ENCODE assay signal across 7 mouse cellular contexts in the genomic region with DNA sequence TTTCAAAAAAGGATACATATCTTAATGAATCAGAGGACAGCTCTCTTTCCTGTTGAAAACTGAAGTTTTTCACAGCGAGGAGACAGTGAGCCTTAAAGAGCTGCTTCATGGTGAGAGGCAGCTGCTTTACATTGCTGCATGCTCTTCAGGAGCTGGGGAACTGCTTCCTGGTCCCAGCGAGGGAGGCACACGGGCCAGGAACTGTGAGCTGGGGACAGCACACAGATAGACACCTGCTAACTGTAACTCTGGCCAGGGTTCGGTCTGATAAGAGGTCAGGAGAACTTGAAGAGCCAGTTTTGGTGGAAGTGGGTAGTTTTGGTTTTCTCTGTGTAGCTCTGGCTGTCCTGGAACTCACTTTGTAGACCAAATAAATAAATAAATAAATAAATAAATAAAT. TPM values are rescaled to one million over a fixed set of nuclear protein-coding genes. Genes with fewer than 3 reads are reported as not detected.
DNase-seq lines count a peak whose midpoint lies in the region; ATAC-seq and TF ChIP-seq lines count a peak whose summit lies in the region.
"Not testable (repeated sequence)": the region's sequence is repeated elsewhere in the genome, so short reads cannot be mapped to it uniquely, and the experiment has no call there.

No protein-coding gene starts in this region.

- not testable (repeated sequence) for H3K36me3 ChIP-seq in intestine, embryonic 16.5 days (ENCODE audit: control insufficient read depth, insufficient read depth, low read length); liver, embryonic 12.5 days; liver, embryonic 16.5 days (ENCODE audit: control insufficient read depth, insufficient read depth); stomach, postnatal 0 days (ENCODE audit: control insufficient read depth, insufficient read depth, low read length)

- TF ChIP-seq CTCF in bone marrow, adult 2 months (IDR thresholded peaks at IDR 0.05; ENCODE audit: control insufficient read depth, insufficient read depth, low read length); stomach, postnatal 0 days (IDR thresholded peaks at IDR 0.05; ENCODE audit: low read depth): not testable (repeated sequence)

- H3K27ac ChIP-seq in bone marrow, adult 2 months (ENCODE audit: control insufficient read depth, insufficient read depth, low read depth, low read length, poor library complexity): peak overlapping the region; percentile 65; the same call in 1 of the 2 replicates
- not testable (repeated sequence) for H3K27ac ChIP-seq in intestine, embryonic 16.5 days (ENCODE audit: low read length); liver, embryonic 12.5 days; liver, embryonic 16.5 days (ENCODE audit: low read length); stomach, postnatal 0 days (replicated peaks)

- not testable (repeated sequence) for TF ChIP-seq POLR2A in bone marrow, adult 2 months (IDR thresholded peaks at IDR 0.05; ENCODE audit: borderline replicate concordance, control insufficient read depth, low read depth, low read length)

- not testable (repeated sequence) for H3K4me2 ChIP-seq in intestine, embryonic 16.5 days (ENCODE audit: low read depth, low read length); liver, embryonic 16.5 days (ENCODE audit: low read depth, low read length); stomach, postnatal 0 days (replicated peaks; ENCODE audit: low read depth)
- H3K4me2 ChIP-seq in liver, embryonic 12.5 days: 0 out of 2 replicates have a peak overlapping the region, but pooled peaks have one; percentile 23

- H3K9me3 ChIP-seq in intestine, embryonic 16.5 days (ENCODE audit: control insufficient read depth, low read length); liver, embryonic 12.5 days (replicated peaks); liver, embryonic 16.5 days (replicated peaks; ENCODE audit: control insufficient read depth, low read length); stomach, postnatal 0 days (ENCODE audit: control insufficient read depth, low read length): not testable (repeated sequence)

- not testable (repeated sequence) for TF ChIP-seq EP300 in stomach, postnatal 0 days (optimal IDR thresholded peaks at IDR 0.05)

- ATAC-seq in erythroblast, adult 5-6 weeks (replicated peaks; ENCODE audit: low FRiP score, poor library complexity, severe bottlenecking): peak; percentile 96
- ATAC-seq in intestine, embryonic 16.5 days: peak; percentile 88
- peak; percentile 97 for ATAC-seq in liver, embryonic 12.5 days
- peak; percentile 96 for ATAC-seq in liver, embryonic 16.5 days (ENCODE audit: low read depth)
- ATAC-seq in megakaryocyte-erythroid progenitor cell, adult 5-6 weeks (replicated peaks; ENCODE audit: low FRiP score, low TSS enrichment, poor library complexity, severe bottlenecking): peak; percentile 99
- 0 out of 2 replicates have a peak, but pooled peaks have one; percentile 40 for ATAC-seq in stomach, postnatal 0 days (ENCODE audit: low FRiP score, low TSS enrichment)

- H3K4me3 ChIP-seq in bone marrow, adult 2 months (replicated peaks; ENCODE audit: control insufficient read depth, low read depth, low read length); intestine, embryonic 16.5 days (ENCODE audit: low read length); liver, embryonic 12.5 days; liver, embryonic 16.5 days (ENCODE audit: low read depth, low read length); stomach, postnatal 0 days (ENCODE audit: low read depth, low read length): not testable (repeated sequence)

- not testable (repeated sequence) for H3K9ac ChIP-seq in intestine, embryonic 16.5 days (ENCODE audit: low read depth, low read length); liver, embryonic 16.5 days (ENCODE audit: low read depth, low read length); stomach, postnatal 0 days (ENCODE audit: low read length)
- H3K9ac ChIP-seq in liver, embryonic 12.5 days: peak overlapping the region; percentile 12; the same call in 1 of the 2 replicates

- H3K4me1 ChIP-seq in bone marrow, adult 2 months (ENCODE audit: control insufficient read depth, insufficient read depth, low read length); intestine, embryonic 16.5 days (ENCODE audit: control insufficient read depth, insufficient read depth, low read length); liver, embryonic 16.5 days (ENCODE audit: control insufficient read depth, low read depth, low read length); stomach, postnatal 0 days (replicated peaks; ENCODE audit: control insufficient read depth, insufficient read depth): not testable (repeated sequence)
- H3K4me1 ChIP-seq in liver, embryonic 12.5 days: peaks cover 29% of the 10 kb centered on the region

- WGBS in bone marrow, adult 2 months: 52% methylated on average over 4 of the region's 4 CpGs
- 49% methylated on average over 4 of the region's 4 CpGs for WGBS in intestine, embryonic 16.5 days
- WGBS in liver, embryonic 12.5 days (ENCODE audit: insufficient replicate concordance): 21% methylated on average over 4 of the region's 4 CpGs
- WGBS in liver, embryonic 16.5 days (ENCODE audit: insufficient replicate concordance): 12% methylated on average over 4 of the region's 4 CpGs
- 51% methylated on average over 4 of the region's 4 CpGs for WGBS in stomach, postnatal 0 days

- H3K27me3 ChIP-seq in intestine, embryonic 16.5 days (replicated peaks; ENCODE audit: control insufficient read depth, insufficient read depth, low read length); liver, embryonic 12.5 days (replicated peaks); liver, embryonic 16.5 days (ENCODE audit: control insufficient read depth, insufficient read depth, low read depth, low read length); stomach, postnatal 0 days (ENCODE audit: control insufficient read depth, insufficient read depth, low read length): not testable (repeated sequence)

- not testable (repeated sequence) for DNase-seq in stomach, postnatal 0 days (ENCODE audit: low spot score)

RNA-seq across cellular contexts. Expression of a gene that starts 12.7 kb away (rescaled TPM):
- polyA plus RNA-seq in bone marrow, adult 2 months (2011; ENCODE audit: insufficient read depth, insufficient read length, low replicate concordance, missing spikeins): 13.2 and 28.8 TPM in 2 replicates
- 7.9 and 11.7 TPM in 2 replicates for total RNA-seq in erythroblast, adult 5-6 weeks (2015; ENCODE audit: low replicate concordance)
- total RNA-seq in erythroblast, adult 5-6 weeks (2017; ENCODE audit: low replicate concordance): 7.6 and 8.1 TPM in 2 replicates
- polyA plus RNA-seq in intestine, embryonic 16.5 days (2015; fragmentation: Nextera tagmentation; extraction: Ambion mirVana): 1.1 and 1.6 TPM in 2 replicates
- polyA plus RNA-seq in liver, embryonic 12.5 days (2016; fragmentation: Nextera tagmentation; extraction: Ambion mirVana): 15.1 and 16.6 TPM in 2 replicates
- polyA plus RNA-seq in liver, embryonic 16.5 days (2015; fragmentation: Nextera tagmentation; extraction: Ambion mirVana): 9.3 and 10.8 TPM in 2 replicates
- total RNA-seq in megakaryocyte-erythroid progenitor cell, adult 5-6 weeks (2014; fragmentation: Nextera tagmentation): 16.8 and 18.1 TPM in 2 replicates
- 13.3 and 14.6 TPM in 2 replicates for total RNA-seq in megakaryocyte-erythroid progenitor cell, adult 5-6 weeks (2017)
- 3.7 and 5.0 TPM in 2 replicates for polyA plus RNA-seq in stomach, postnatal 0 days (2015; fragmentation: Nextera tagmentation; extraction: Ambion mirVana)

RNA-seq across cellular contexts. Expression of a gene that starts 53.8 kb away (rescaled TPM):
- 10.7 and 15.7 TPM in 2 replicates for polyA plus RNA-seq in bone marrow, adult 2 months (2011; ENCODE audit: insufficient read depth, insufficient read length, low replicate concordance, missing spikeins)
- 3.5 and 4.2 TPM in 2 replicates for total RNA-seq in erythroblast, adult 5-6 weeks (2015; ENCODE audit: low replicate concordance)
- 2.8 and 3.1 TPM in 2 replicates for total RNA-seq in erythroblast, adult 5-6 weeks (2017; ENCODE audit: low replicate concordance)
- 30.8 and 35.0 TPM in 2 replicates for polyA plus RNA-seq in intestine, embryonic 16.5 days (2015; fragmentation: Nextera tagmentation; extraction: Ambion mirVana)
- 30.7 and 32.9 TPM in 2 replicates for polyA plus RNA-seq in liver, embryonic 12.5 days (2016; fragmentation: Nextera tagmentation; extraction: Ambion mirVana)
- 14.5 and 15.7 TPM in 2 replicates for polyA plus RNA-seq in liver, embryonic 16.5 days (2015; fragmentation: Nextera tagmentation; extraction: Ambion mirVana)
- total RNA-seq in megakaryocyte-erythroid progenitor cell, adult 5-6 weeks (2014; fragmentation: Nextera tagmentation): 20.3 and 28.6 TPM in 2 replicates
- total RNA-seq in megakaryocyte-erythroid progenitor cell, adult 5-6 weeks (2017): 20.3 and 23.7 TPM in 2 replicates
- polyA plus RNA-seq in stomach, postnatal 0 days (2015; fragmentation: Nextera tagmentation; extraction: Ambion mirVana): 26.8 and 29.3 TPM in 2 replicates

Comparison
In these comparisons a context has a peak if more than half of its experiments do, and no peak if none do; other contexts are left out.
1. ATAC-seq: peak in every context shown above with its lines; median percentile 99 in megakaryocyte-erythroid progenitor cell, adult 5-6 weeks; 97 in liver, embryonic 12.5 days; 96 in erythroblast, adult 5-6 weeks; 96 in liver, embryonic 16.5 days; 88 in intestine, embryonic 16.5 days; 40 in stomach, postnatal 0 days.